Mouse (Mus musculus) forebrain, embryonic 11.5 days (tissue): ENCODE results near the gene Ush1g. TPM values are rescaled to one million over a fixed set of nuclear protein-coding genes. Genes with fewer than 3 reads are reported as not detected.
A peak's percentile ranks its signal among the peaks of the same experiment; 100 is the strongest.

Source experiments
- ATAC-seq: fragments of 200-750 bp; cut with Nextera tagmentation; replicated peaks from 2 replicates; pipeline ENCODE4 v1.8.0; 2017; ENCODE audit warnings: moderate TSS enrichment; ENCODE audit not compliant: low FRiP score
- DNase-seq: peaks from one replicate; pipeline ENCODE4 v3.0.0-alpha.2; 2017; ENCODE audit warnings: low spot score
- H3K27ac ChIP-seq: fragments of 300-500 bp; sonication (generic); 2 replicates; pipeline ENCODE4 v1.5.1; 2014; ENCODE audit warnings: low read depth, low read length
- H3K27me3 ChIP-seq: fragments of 300-500 bp; sonication (generic); 2 replicates; pipeline ENCODE4 v1.6.1; 2014; ENCODE audit warnings: mild to moderate bottlenecking, low read length, mixed read lengths; ENCODE audit not compliant: control insufficient read depth, insufficient read depth
- H3K36me3 ChIP-seq: fragments of 300-500 bp; sonication (generic); 2 replicates; pipeline ENCODE4 v1.6.1; 2014; ENCODE audit warnings: mild to moderate bottlenecking, low read length, moderate library complexity, mixed read lengths; ENCODE audit not compliant: control insufficient read depth, insufficient read depth
- H3K4me1 ChIP-seq: fragments of 300-500 bp; sonication (generic); replicated peaks from 2 replicates; pipeline ENCODE4 v1.6.1; 2014; ENCODE audit warnings: low read length, mixed read lengths; ENCODE audit not compliant: control insufficient read depth, insufficient read depth
- H3K4me2 ChIP-seq: fragments of 300-500 bp; sonication (generic); 2 replicates; pipeline ENCODE4 v1.6.1; 2014; ENCODE audit warnings: low read depth, mild to moderate bottlenecking, low read length, moderate library complexity, mixed read lengths; ENCODE audit not compliant: severe bottlenecking
- H3K4me3 ChIP-seq: fragments of 300-500 bp; sonication (generic); 2 replicates; pipeline ENCODE4 v1.5.1; 2014; ENCODE audit warnings: low read depth, low read length
- H3K9ac ChIP-seq: fragments of 300-500 bp; sonication (generic); 2 replicates; pipeline ENCODE4 v1.6.1; 2014; ENCODE audit warnings: low read length
- H3K9me3 ChIP-seq: fragments of 300-500 bp; sonication (generic); 2 replicates; pipeline ENCODE4 v1.6.1; 2016; ENCODE audit warnings: low read length, mixed read lengths; ENCODE audit not compliant: control insufficient read depth
- WGBS: fragments of 180-500 bp; shearing (Covaris S2); extraction: QIAGEN DNeasy Blood & Tissue Kit; methylation state at CpG from one replicate; pipeline ENCODE4 v1.1.7; 2014; 5-methylcytosine and 5-hydroxymethylcytosine counted together
- polyA plus RNA-seq: library from polyadenylated mRNA; unstranded; fragments of >200 nt; fragmentation: Nextera tagmentation; extraction: Ambion mirVana; gene quantifications from 2 replicates; pipeline ENCODE4 v1.2.1, GENCODE M21; 2014

The Ush1g gene
- polyA plus RNA-seq, 1 experiment from 2014 or later, result not detected

GRCm38 (mm10) chr11:115282723-115283485 is 38.9 kb downstream of the Ush1g start:
- no peak overlapping the region for H3K4me2 ChIP-seq
- no peaks in the 10 kb centered on the region for H3K9me3 ChIP-seq
- H3K4me1 ChIP-seq, result peaks cover under 1% of the 10 kb centered on the region; the same call in 1 of the 2 replicates
- DNase-seq, result no peak
- no peak overlapping the region for H3K27ac ChIP-seq
- no peak overlapping the region for H3K4me3 ChIP-seq
- no peaks in the 10 kb centered on the region for H3K36me3 ChIP-seq
- H3K27me3 ChIP-seq, result no peaks in the 10 kb centered on the region
- no peak overlapping the region for H3K9ac ChIP-seq
- WGBS, result 89% methylated on average over 8 of the region's 8 CpGs
- no peak for ATAC-seq

- Histone ChIP-seq H3K27me3 (no peaks in the 10 kb centered on the region), H3K4me2 (no peak overlapping the region), H3K9ac (no peak overlapping the region), H3K4me3 (no peak overlapping the region), H3K9me3 (no peaks in the 10 kb centered on the region), H3K4me1 (peaks cover 4% of the 10 kb centered on the region; the same call in 1 of the 2 replicates), H3K27ac (no peak overlapping the region), H3K36me3 (no peaks in the 10 kb centered on the region)
- DNase-seq (no peak), ATAC-seq (no peak)
- 83% methylated on average over 8 of the region's 8 CpGs for WGBS
These were observed 39.5 kb downstream of the Ush1g start for GRCm38 (mm10) chr11:115282295-115282694.

GRCm38 (mm10) chr11:115279726-115280125 is 42.1 kb downstream of the Ush1g start:
- ATAC-seq (no peak), DNase-seq (no peak)
- H3K4me3 ChIP-seq, result no peak overlapping the region

GRCm38 (mm10) chr11:115278176-115278575 is 43.7 kb downstream of the Ush1g start:
- Histone ChIP-seq H3K4me3 (no peak overlapping the region; the same call in 1 of the 2 replicates), H3K27ac (no peak overlapping the region), H3K9me3 (no peaks in the 10 kb centered on the region), H3K27me3 (no peaks in the 10 kb centered on the region), H3K4me2 (peak overlapping the region; percentile 76; the same call in 1 of the 2 replicates), H3K36me3 (no peaks in the 10 kb centered on the region), H3K4me1 (peaks cover 11% of the 10 kb centered on the region), H3K9ac (no peak overlapping the region; the same call in 1 of the 2 replicates)
- DNase-seq, result no peak
- WGBS, result 77% methylated on average over 6 of the region's 6 CpGs
- ATAC-seq, result no peak

More at GRCm38 (mm10) chr11:115279726-115280125, 42.1 kb downstream of the Ush1g start:
- Histone ChIP-seq H3K27me3 (no peaks in the 10 kb centered on the region), H3K27ac (no peak overlapping the region), H3K9me3 (no peaks in the 10 kb centered on the region), H3K4me2 (no peak overlapping the region), H3K36me3 (no peaks in the 10 kb centered on the region), H3K9ac (no peak overlapping the region), H3K4me1 (peaks cover 11% of the 10 kb centered on the region)
- WGBS, result 65% methylated on average over 1 of the region's 1 CpGs

GRCm38 (mm10) chr11:115277604-115277975 is 44.3 kb downstream of the Ush1g start:
- peak overlapping the region; percentile 62 for H3K9ac ChIP-seq
- H3K27ac ChIP-seq, result no peak overlapping the region
- H3K9me3 ChIP-seq, result no peaks in the 10 kb centered on the region
- WGBS, result 16% methylated on average over 7 of the region's 7 CpGs
- H3K4me3 ChIP-seq, result peak overlapping the region; percentile 60
- no peaks in the 10 kb centered on the region for H3K27me3 ChIP-seq
- no peaks in the 10 kb centered on the region for H3K36me3 ChIP-seq
- ATAC-seq (no peak), DNase-seq (no peak)
- peak overlapping the region; percentile 76 for H3K4me2 ChIP-seq
- peaks cover 11% of the 10 kb centered on the region for H3K4me1 ChIP-seq

GRCm38 (mm10) chr11:115276780-115277603 is 44.8 kb downstream of the Ush1g start, which contains the start of gene Fdxr:
Gene Fdxr, minus strand, starts transcription at chr11:115277050.
- ATAC-seq, result peak; percentile 96
- Histone ChIP-seq H3K4me3 (peak within 1 kb of the TSS; percentile 60), H3K27me3 (no peaks in the 10 kb centered on the region), H3K36me3 (no peaks in the 10 kb centered on the region), H3K9me3 (no peaks in the 10 kb centered on the region), H3K27ac (peak within 1 kb of the TSS; percentile 71; the same call in 1 of the 2 replicates), H3K4me1 (peaks cover 11% of the 10 kb centered on the region), H3K9ac (peak within 1 kb of the TSS; percentile 84), H3K4me2 (peak within 1 kb of the TSS; percentile 83)
- WGBS, result 0% methylated on average over 42 of the region's 42 CpGs
- peak; percentile 98 for DNase-seq

- H3K4me3 ChIP-seq, result peak overlapping the region; percentile 60
- H3K27ac ChIP-seq, result no peak overlapping the region
- DNase-seq (no peak), ATAC-seq (no peak)
- H3K36me3 ChIP-seq, result no peaks in the 10 kb centered on the region
- peak overlapping the region; percentile 83 for H3K4me2 ChIP-seq
- peak overlapping the region; percentile 84 for H3K9ac ChIP-seq
- H3K4me1 ChIP-seq, result peaks cover 11% of the 10 kb centered on the region
- no peaks in the 10 kb centered on the region for H3K9me3 ChIP-seq
- no peaks in the 10 kb centered on the region for H3K27me3 ChIP-seq
- WGBS, result 65% methylated on average over 3 of the region's 3 CpGs
These were observed 45.9 kb downstream of the Ush1g start for GRCm38 (mm10) chr11:115275954-115276353.

- ATAC-seq (no peak), DNase-seq (no peak)
- WGBS, result 91% methylated on average over 6 of the region's 6 CpGs
- no peaks in the 10 kb centered on the region for H3K9me3 ChIP-seq
- peak overlapping the region; percentile 83 for H3K4me2 ChIP-seq
- H3K4me1 ChIP-seq, result peaks cover 11% of the 10 kb centered on the region
- no peak overlapping the region for H3K4me3 ChIP-seq
- H3K36me3 ChIP-seq, result no peaks in the 10 kb centered on the region
- no peak overlapping the region for H3K27ac ChIP-seq
- H3K27me3 ChIP-seq, result no peaks in the 10 kb centered on the region
- H3K9ac ChIP-seq, result peak overlapping the region; percentile 84; the same call in 1 of the 2 replicates
These were observed 46.3 kb downstream of the Ush1g start for GRCm38 (mm10) chr11:115275509-115275908.
